Mouse (Mus musculus) heart, embryonic 13.5 days (tissue): ENCODE measurements at regions not wholly inside any gene's neighbourhood (a gene's known extent, or its start where the extent isn't known, plus 50 kb on each side); places are given as distances from the start of the nearest gene placed in this dataset.
A peak's percentile ranks its signal among the peaks of the same experiment; 100 is the strongest.

ENCODE experiments used
- ATAC-seq: fragments of 200-750 bp; cut with Nextera tagmentation; 2 replicates; pipeline ENCODE4 v1.8.0; 2017; ENCODE audit warnings: moderate TSS enrichment; ENCODE audit not compliant: insufficient number of reproducible peaks, low FRiP score, low TSS enrichment; ENCODE audit errors: extremely low read depth
- H3K27ac ChIP-seq: fragments of 300-500 bp; sonication (generic); replicated peaks from 2 replicates; pipeline ENCODE4 v1.5.1; 2015; ENCODE audit warnings: moderate library complexity, mild to moderate bottlenecking, inconsistent platforms
- H3K27me3 ChIP-seq: fragments of 300-500 bp; sonication (generic); replicated peaks from 2 replicates; pipeline ENCODE4 v1.6.1; 2015; ENCODE audit warnings: mild to moderate bottlenecking, inconsistent platforms
- H3K36me3 ChIP-seq: fragments of 300-500 bp; sonication (generic); 2 replicates; pipeline ENCODE4 v1.6.1; 2015; ENCODE audit warnings: mild to moderate bottlenecking, inconsistent platforms
- H3K4me1 ChIP-seq: fragments of 300-500 bp; sonication (generic); 2 replicates; pipeline ENCODE4 v1.6.1; 2015; ENCODE audit warnings: inconsistent platforms
- H3K4me2 ChIP-seq: fragments of 300-500 bp; sonication (generic); 2 replicates; pipeline ENCODE4 v1.6.1; 2015; ENCODE audit warnings: inconsistent platforms, mild to moderate bottlenecking, moderate library complexity
- H3K4me3 ChIP-seq: fragments of 300-500 bp; sonication (generic); 2 replicates; pipeline ENCODE4 v1.5.1; 2015; ENCODE audit warnings: moderate library complexity, mild to moderate bottlenecking, inconsistent platforms
- H3K9ac ChIP-seq: fragments of 300-500 bp; sonication (generic); 2 replicates; pipeline ENCODE4 v1.6.1; 2015; ENCODE audit warnings: inconsistent platforms, mild to moderate bottlenecking, moderate library complexity
- H3K9me3 ChIP-seq: fragments of 300-500 bp; sonication (generic); 2 replicates; pipeline ENCODE4 v1.6.1; 2016; ENCODE audit warnings: inconsistent platforms
- WGBS: fragments of 180-500 bp; shearing (Covaris S2); methylation state at CpG from one replicate; pipeline ENCODE4 v1.1.7; 2015; ENCODE audit warnings: mixed read lengths; 5-methylcytosine and 5-hydroxymethylcytosine counted together

GRCm38 (mm10) chr3:83416536-83416935 is 288.8 kb downstream of the Dchs2 start:
- ATAC-seq = no peak
- no peaks in the 10 kb centered on the region for H3K27me3 ChIP-seq
- no peak overlapping the region for H3K9ac ChIP-seq
- H3K9me3 ChIP-seq = no peaks in the 10 kb centered on the region
- H3K4me3 ChIP-seq = no peak overlapping the region
- no peak overlapping the region for H3K4me2 ChIP-seq
- H3K36me3 ChIP-seq = no peaks in the 10 kb centered on the region
- no peaks in the 10 kb centered on the region for H3K4me1 ChIP-seq
- no peak overlapping the region for H3K27ac ChIP-seq

DNA sequence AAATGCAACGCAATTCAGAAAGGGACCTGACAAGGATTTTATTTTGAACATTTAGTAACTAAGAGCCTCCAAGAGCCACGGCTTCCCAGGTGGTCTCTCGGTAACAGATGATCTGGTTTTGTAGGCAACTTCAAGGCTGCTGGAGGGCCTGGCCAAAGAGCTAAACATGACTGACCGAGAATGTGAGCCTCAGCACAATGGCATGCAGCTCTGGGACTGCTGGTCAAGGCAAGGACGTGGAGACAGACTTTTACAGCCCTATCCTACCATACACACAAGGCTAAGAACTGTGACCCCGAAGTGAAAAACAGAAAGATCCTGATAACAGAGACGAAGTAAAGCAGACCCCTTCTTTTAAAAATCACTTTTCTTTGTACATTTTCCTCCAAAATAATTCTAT is 296.5 kb downstream of the Dchs2 start:
- WGBS = 37% methylated on average over 7 of the region's 7 CpGs
- Histone ChIP-seq H3K27ac (no peak overlapping the region), H3K9me3 (no peaks in the 10 kb centered on the region), H3K4me2 (no peak overlapping the region), H3K9ac (no peak overlapping the region), H3K4me1 (peaks cover 7% of the 10 kb centered on the region; the same call in 1 of the 2 replicates), H3K4me3 (no peak overlapping the region), H3K27me3 (no peaks in the 10 kb centered on the region), H3K36me3 (no peaks in the 10 kb centered on the region)
- no peak for ATAC-seq

GRCm38 (mm10) chr3:83429376-83429775 is 301.6 kb downstream of the Dchs2 start:
- H3K9ac ChIP-seq = no peak overlapping the region
- H3K4me2 ChIP-seq = no peak overlapping the region
- H3K4me1 ChIP-seq = peaks cover 3% of the 10 kb centered on the region; the same call in 1 of the 2 replicates
- WGBS = 60% methylated on average over 3 of the region's 3 CpGs
- H3K36me3 ChIP-seq = no peaks in the 10 kb centered on the region
- H3K4me3 ChIP-seq = no peak overlapping the region
- H3K27ac ChIP-seq = no peak overlapping the region
- no peaks in the 10 kb centered on the region for H3K9me3 ChIP-seq
- no peaks in the 10 kb centered on the region for H3K27me3 ChIP-seq
- ATAC-seq = no peak

- no peaks in the 10 kb centered on the region for H3K9me3 ChIP-seq
These were observed 318.5 kb downstream of the Dchs2 start for GRCm38 (mm10) chr3:83446154-83446667.

GRCm38 (mm10) chr3:83450662-83451061 is 315.5 kb upstream of the Sfrp2 start:
- Histone ChIP-seq H3K36me3 (no peaks in the 10 kb centered on the region), H3K27ac (peak overlapping the region; percentile 70), H3K9ac (no peak overlapping the region), H3K27me3 (no peaks in the 10 kb centered on the region), H3K4me2 (no peak overlapping the region), H3K4me1 (peaks cover 33% of the 10 kb centered on the region), H3K4me3 (no peak overlapping the region), H3K9me3 (no peaks in the 10 kb centered on the region)
- 18% methylated on average over 2 of the region's 2 CpGs for WGBS
- no peak for ATAC-seq

More at GRCm38 (mm10) chr3:83446154-83446667, 318.5 kb downstream of the Dchs2 start:
- H3K36me3 ChIP-seq = no peaks in the 10 kb centered on the region
- ATAC-seq = peak; percentile 37
- H3K4me2 ChIP-seq = no peak overlapping the region
- 38% methylated on average over 7 of the region's 7 CpGs for WGBS
- peaks cover 31% of the 10 kb centered on the region for H3K4me1 ChIP-seq
- H3K27ac ChIP-seq = peak overlapping the region; percentile 77
- no peaks in the 10 kb centered on the region for H3K27me3 ChIP-seq
- no peak overlapping the region for H3K9ac ChIP-seq
- no peak overlapping the region for H3K4me3 ChIP-seq

DNA sequence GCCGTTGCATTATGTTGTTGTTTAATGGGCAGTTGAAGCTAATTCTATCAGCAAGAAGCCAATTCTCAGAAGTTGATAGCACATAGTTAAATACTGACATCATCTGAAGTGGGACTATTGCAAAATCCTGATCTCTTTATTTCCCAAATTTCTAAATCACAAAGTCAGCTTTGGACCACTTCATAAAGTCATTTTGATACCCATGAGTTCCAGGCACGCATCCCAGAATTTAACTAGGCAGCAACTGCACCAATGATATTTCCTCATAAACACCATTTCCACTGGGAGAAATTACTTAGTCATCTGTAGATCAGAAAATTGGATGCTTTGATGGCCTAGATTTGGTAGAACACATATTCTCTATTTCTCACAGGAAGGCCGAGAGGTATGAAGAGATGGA is 314.8 kb upstream of the Sfrp2 start:
- Histone ChIP-seq H3K4me2 (no peak overlapping the region), H3K4me3 (no peak overlapping the region), H3K9me3 (no peaks in the 10 kb centered on the region), H3K27me3 (no peaks in the 10 kb centered on the region), H3K9ac (no peak overlapping the region), H3K27ac (peak overlapping the region; percentile 70), H3K36me3 (no peaks in the 10 kb centered on the region), H3K4me1 (peaks cover 26% of the 10 kb centered on the region)
- WGBS = 73% methylated on average over 3 of the region's 3 CpGs
- ATAC-seq = no peak

DNA sequence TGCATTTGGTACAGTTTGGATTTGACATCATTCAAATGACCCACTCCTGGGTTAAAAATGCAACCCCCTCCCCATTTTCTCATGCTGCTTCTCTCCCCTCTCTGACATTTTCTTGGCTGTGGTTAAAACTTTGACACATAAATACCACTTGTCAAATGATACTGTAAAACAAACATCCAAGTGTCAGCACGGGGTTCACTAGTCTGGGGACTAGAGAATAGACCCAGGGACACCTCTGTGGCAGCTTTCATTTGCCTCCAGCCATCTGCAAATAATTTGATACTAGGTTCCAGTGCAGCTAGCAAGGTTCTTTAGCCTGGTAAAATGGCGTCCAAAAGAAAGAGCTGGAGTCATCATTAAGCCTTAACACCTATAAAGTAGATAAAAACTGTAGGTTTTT is 312.7 kb upstream of the Sfrp2 start:
- H3K27me3 ChIP-seq = no peaks in the 10 kb centered on the region
- WGBS = 44% methylated on average over 2 of the region's 2 CpGs
- no peak for ATAC-seq

DNA sequence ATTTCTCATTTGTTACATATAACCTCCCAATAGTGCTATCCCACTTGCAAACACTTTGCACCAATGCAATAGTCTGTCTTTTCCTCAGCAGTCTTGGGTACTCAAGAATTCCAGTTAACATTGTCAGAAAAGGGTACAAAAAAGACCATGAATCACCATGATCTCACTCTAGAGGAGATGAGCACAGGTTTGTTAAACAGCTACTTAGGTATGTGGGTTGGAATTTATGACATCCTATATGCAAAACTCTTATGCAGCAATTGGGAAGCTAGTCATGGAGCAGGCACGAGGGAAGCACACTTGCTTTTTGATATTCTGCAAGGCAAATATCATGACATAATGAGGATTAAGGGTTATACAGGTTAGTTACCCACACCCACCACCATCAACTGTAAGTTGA is 307.7 kb upstream of the Sfrp2 start:
- Histone ChIP-seq H3K4me3 (no peak overlapping the region), H3K9ac (no peak overlapping the region), H3K27ac (no peak overlapping the region), H3K27me3 (no peaks in the 10 kb centered on the region), H3K4me1 (0 out of 2 replicates have a peak, but pooled peaks cover under 1% of the 10 kb centered on the region), H3K9me3 (no peaks in the 10 kb centered on the region), H3K36me3 (no peaks in the 10 kb centered on the region), H3K4me2 (no peak overlapping the region)
- ATAC-seq = no peak
- whole genome bisulfite sequencing = 84% methylated on average over 1 of the region's 1 CpGs

More for the DNA sequence above, 312.7 kb upstream of the Sfrp2 start:
- no peak overlapping the region for H3K27ac ChIP-seq
- no peak overlapping the region for H3K9ac ChIP-seq
- H3K4me1 ChIP-seq = peaks cover 20% of the 10 kb centered on the region
- H3K4me2 ChIP-seq = no peak overlapping the region
- no peak overlapping the region for H3K4me3 ChIP-seq
- no peaks in the 10 kb centered on the region for H3K9me3 ChIP-seq
- no peaks in the 10 kb centered on the region for H3K36me3 ChIP-seq

- no peaks in the 10 kb centered on the region for H3K9me3 ChIP-seq
- H3K27me3 ChIP-seq = no peaks in the 10 kb centered on the region
- no peak overlapping the region for H3K9ac ChIP-seq
- H3K4me1 ChIP-seq = no peaks in the 10 kb centered on the region
- no peak overlapping the region for H3K4me3 ChIP-seq
- H3K27ac ChIP-seq = no peak overlapping the region
- 76% methylated on average over 3 of the region's 3 CpGs for WGBS
- H3K36me3 ChIP-seq = no peaks in the 10 kb centered on the region
- no peak overlapping the region for H3K4me2 ChIP-seq
- ATAC-seq = no peak
These were observed 286.9 kb upstream of the Sfrp2 start for GRCm38 (mm10) chr3:83479251-83479650.

GRCm38 (mm10) chr3:83480176-83480575 is 285.9 kb upstream of the Sfrp2 start:
- no peaks in the 10 kb centered on the region for H3K36me3 ChIP-seq
- H3K27ac ChIP-seq = no peak overlapping the region
- H3K9me3 ChIP-seq = no peaks in the 10 kb centered on the region
- WGBS = 89% methylated on average over 1 of the region's 1 CpGs
- H3K27me3 ChIP-seq = no peaks in the 10 kb centered on the region
- no peak overlapping the region for H3K4me3 ChIP-seq
- H3K9ac ChIP-seq = no peak overlapping the region
- no peak; the same call in 1 of the 2 replicates for ATAC-seq
- H3K4me2 ChIP-seq = no peak overlapping the region
- H3K4me1 ChIP-seq = no peaks in the 10 kb centered on the region

DNA sequence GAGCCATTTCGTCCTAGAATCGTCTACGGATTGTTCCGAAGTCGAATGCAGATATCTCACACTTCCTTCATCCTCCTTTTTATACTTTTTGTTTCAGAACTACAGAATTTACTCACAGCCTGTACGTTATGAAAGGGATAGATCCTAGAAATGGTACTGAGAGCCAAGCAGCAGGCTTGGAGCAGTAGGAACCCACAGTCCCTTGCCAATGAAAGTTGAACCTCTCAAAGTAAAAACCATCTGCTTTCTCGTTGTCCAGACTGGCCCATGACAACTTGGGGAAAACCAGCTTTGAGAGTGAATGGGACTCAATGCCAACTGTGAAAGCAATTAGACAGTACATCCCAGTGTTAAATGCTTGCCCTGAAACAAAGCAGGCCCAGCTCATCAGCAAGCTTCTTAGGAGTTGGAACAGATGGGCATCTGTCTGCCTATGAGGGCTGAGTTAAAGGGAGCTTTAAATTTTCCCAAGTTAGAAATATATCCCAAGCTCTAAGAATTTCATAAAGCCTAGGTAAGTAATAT is 279.9 kb upstream of the Sfrp2 start:
- Histone ChIP-seq H3K4me2 (no peak overlapping the region), H3K9ac (no peak overlapping the region), H3K27ac (no peak overlapping the region), H3K36me3 (no peaks in the 10 kb centered on the region), H3K9me3 (no peaks in the 10 kb centered on the region), H3K27me3 (no peaks in the 10 kb centered on the region), H3K4me1 (no peaks in the 10 kb centered on the region), H3K4me3 (no peak overlapping the region)
- WGBS = 79% methylated on average over 7 of the region's 7 CpGs
- no peak for ATAC-seq

- WGBS = 17% methylated on average over 1 of the region's 1 CpGs
- no peak for ATAC-seq
These were observed 270.5 kb upstream of the Sfrp2 start for GRCm38 (mm10) chr3:83495584-83495983.

More at GRCm38 (mm10) chr3:83495584-83495983, 270.5 kb upstream of the Sfrp2 start:
- no peaks in the 10 kb centered on the region for H3K9me3 ChIP-seq
- H3K4me1 ChIP-seq = no peaks in the 10 kb centered on the region
- H3K27ac ChIP-seq = no peak overlapping the region
- H3K36me3 ChIP-seq = no peaks in the 10 kb centered on the region
- no peak overlapping the region for H3K4me3 ChIP-seq
- H3K9ac ChIP-seq = no peak overlapping the region
- H3K4me2 ChIP-seq = no peak overlapping the region
- no peaks in the 10 kb centered on the region for H3K27me3 ChIP-seq
